Mouse (Mus musculus) MEL (cell line): ENCODE measurements at regions not wholly inside any gene's neighbourhood (a gene's known extent, or its start where the extent isn't known, plus 50 kb on each side); places are given as distances from the start of the nearest gene placed in this dataset.

ENCODE experiments used
- CTCF ChIP-seq, 3 experiments: IDR thresholded peaks in 2 of 3; conservative IDR thresholded peaks in 1 of 3; 2 replicates each; pipeline ENCODE4 v1.5.1; 2011 to 2012; ENCODE audit warnings: low read length in 3 of 3, low read depth in 2 of 3, mild to moderate bottlenecking in 2 of 3, improper control_type of control experiment in 1 of 3, inconsistent platforms in 1 of 3, mixed read lengths in 1 of 3, moderate library complexity in 1 of 3; ENCODE audit not compliant: control insufficient read depth in 1 of 3, insufficient read depth in 1 of 3, poor library complexity in 1 of 3, severe bottlenecking in 1 of 3
- POLR2A ChIP-seq, 2 experiments: IDR thresholded peaks; 2 replicates each; pipeline ENCODE4 v1.6.1; 2011 to 2012; ENCODE audit warnings: low read length in 2 of 2, mild to moderate bottlenecking in 2 of 2, control low read depth in 1 of 2, improper control_type of control experiment in 1 of 2, low read depth in 1 of 2, moderate library complexity in 1 of 2; ENCODE audit not compliant: control insufficient read depth in 1 of 2, insufficient read depth in 1 of 2, poor library complexity in 1 of 2

DNA sequence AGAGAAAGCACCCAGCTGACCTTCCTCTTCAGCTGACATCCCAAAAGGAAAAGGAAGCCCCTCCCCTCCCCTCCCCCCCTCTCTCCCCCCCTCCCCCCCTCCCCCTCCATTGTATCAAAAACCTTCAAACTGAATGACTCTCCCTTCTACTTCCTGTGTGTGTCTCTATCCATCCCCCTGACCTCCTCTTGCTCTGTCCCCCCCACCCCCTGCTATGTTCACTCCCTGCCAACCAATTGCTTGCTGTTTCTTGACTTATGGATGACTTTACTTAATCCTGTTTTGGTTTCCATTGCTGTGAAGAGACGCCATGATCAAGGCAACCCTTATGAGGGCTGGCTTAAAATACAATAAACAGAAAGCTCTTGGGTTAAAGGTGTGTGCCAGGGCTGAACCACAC is 64.7 kb upstream of the Itga6 start:
- TF ChIP-seq CTCF (IDR thresholded peaks at IDR 0.05 in 2 of 3, conservative IDR thresholded peaks at IDR 0.05 in 1 of 3; ENCODE audit: control insufficient read depth in 1 of 3, insufficient read depth in 1 of 3, low read depth in 2 of 3, low read length in 3 of 3, poor library complexity in 1 of 3, severe bottlenecking in 1 of 3) (no peak), POLR2A (IDR thresholded peaks at IDR 0.05; ENCODE audit: control insufficient read depth in 1 of 2, insufficient read depth in 1 of 2, low read depth in 1 of 2, low read length in 2 of 2, poor library complexity in 1 of 2) (no peak)
